Mouse (Mus musculus): ENCODE measurements around the gene Ssh1. TPM values are rescaled to one million over a fixed set of nuclear protein-coding genes. Genes with fewer than 3 reads are reported as not detected.
A peak's percentile ranks its signal among the peaks of the same experiment; 100 is the strongest.

Ssh1 gene
- total RNA-seq, 2 experiments from 2014 or later: 23.8 to 25.2 TPM

DNA sequence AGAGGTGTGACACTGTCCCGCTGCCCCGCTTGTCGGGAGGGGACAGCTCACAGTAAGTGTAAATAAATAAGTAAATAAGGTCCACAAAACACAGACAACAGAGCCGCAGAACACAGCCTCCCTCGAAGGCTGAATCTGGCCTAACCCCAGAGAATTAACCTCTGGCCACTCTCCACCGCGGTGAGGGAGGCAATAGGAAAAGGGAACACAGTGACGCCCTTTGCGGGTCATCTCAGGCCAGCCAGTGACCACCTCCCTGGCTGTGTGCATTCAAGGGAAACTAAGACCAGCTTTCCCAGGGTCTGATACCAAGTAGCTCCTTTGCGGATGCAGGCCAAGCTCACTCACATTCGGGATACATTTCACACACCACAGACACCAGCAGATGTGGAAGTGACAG, 25.3 kb downstream of the Ssh1 start:
- no peak for DNase-seq (ENCODE audit: low spot score in 2 of 2)

DNA sequence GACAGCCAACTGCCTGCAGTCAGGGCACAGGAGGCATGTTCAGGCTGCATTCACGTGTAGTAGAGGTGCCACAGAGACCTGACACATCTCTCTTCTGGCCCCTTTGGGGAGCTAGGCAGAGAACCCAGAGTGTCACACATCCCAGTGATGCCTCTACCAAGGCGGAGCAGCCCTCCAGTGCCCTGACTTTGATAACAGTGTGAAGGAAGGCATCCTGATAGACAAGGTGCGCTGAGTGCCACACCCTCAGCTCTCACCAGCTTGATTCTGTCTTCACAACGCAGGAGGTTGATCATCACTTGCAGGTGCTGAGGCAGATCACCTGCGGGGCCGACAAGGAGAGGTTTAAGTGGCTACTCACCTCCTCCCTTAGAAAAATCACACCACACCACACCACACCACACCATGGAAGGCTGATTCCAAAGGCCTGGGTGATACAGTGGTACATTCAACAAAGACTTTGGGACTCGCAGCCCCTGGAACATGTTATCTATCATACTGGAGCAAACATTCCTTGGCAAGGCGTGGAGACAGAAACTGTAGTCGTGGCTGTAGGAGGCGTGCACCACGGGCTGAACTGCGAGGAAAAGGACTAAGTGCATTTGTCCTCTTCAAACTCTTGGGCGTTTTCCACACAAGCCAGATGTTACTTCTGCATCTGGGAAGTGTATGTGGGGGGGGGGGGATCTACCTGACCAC, 27.1 kb downstream of the Ssh1 start:
- DNase-seq (ENCODE audit: low spot score in 2 of 2): no peak

DNA sequence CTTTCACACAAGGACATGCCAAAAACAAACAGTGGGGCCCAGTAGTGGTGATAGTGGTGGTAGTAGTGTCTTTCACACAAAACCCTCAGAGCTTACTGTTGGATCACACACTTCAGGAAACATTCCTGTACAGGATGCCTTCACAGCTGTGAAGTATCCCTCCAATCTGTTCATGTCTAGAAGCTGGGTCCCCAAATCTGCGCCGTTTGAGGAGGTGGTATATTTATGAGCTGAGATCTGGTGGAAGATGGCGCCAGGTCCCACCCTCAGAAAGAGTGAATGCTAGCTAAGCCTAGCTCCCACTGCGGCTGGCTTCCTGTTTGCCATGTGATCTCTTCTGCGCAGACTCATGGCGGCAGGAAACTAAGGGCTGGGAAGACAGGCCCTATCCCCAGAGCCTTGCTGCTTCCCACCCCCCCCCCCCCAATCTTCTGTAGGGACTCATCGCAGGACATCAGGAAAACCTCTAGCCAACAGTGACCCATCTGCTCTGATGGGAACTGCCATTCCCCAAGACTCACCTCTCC, 28.0 kb downstream of the Ssh1 start:
- peak in 1 of 2 experiments; percentile 46 for DNase-seq (ENCODE audit: low spot score in 2 of 2)

DNA sequence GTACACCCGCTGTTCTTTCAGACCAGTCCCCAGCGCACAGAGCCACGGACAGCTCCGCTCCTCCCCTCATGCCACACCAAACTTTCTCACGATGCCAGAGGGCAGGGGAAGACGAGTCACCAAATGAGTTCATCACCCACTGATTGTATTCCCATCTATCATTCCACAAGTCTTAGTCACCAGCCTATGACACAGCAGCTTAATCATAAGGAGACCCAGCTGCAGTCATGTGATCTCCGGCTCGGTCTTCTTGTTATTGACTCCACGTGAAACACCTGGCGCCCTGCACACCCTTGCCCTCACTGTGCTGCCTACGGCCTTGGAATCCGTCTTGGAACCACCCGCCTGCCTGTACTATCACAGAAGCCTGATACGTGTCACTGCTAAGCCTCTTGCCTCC, 28.7 kb downstream of the Ssh1 start:
- DNase-seq (ENCODE audit: low spot score in 2 of 2): no peak

DNA sequence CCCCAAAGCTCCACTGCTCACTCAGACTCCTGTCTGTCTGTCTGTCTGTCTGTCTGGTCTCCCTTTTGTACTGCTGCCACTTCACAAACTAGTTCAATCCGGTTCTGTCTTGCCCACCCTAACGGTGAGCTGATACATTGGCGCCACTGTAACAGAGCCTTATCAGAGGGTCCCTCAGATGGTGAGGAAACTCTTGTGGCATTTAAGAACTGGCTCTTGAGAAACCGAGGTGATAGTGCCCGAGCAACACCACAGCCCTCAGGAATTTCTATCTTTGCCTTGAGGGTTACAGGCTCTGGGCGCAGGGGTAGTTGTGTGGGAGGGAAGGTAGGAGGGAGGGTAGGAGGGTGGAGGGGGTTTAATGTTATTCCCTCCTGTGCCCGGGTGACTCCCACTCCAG, 31.9 kb downstream of the Ssh1 start:
- no peak for DNase-seq (ENCODE audit: low spot score in 2 of 2)

DNA sequence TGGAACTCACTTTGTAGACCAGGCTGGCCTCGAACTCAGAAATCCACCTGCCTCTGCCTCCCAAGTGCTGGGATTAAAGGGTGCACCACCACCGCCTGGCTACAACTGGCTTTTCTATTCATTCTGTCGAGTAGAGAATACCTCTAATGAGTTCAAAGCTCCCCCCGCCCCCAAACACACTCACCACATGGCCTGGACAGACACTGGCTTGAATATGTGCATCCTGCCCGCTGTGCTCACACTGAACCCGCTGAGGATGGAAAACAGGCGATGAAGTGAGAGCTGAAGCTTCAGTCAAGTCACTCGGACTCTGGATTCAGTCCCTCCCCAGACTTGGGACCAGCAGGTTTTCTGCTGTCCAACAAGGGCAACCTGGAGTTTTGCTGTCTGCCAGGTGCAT, 33.3 kb downstream of the Ssh1 start:
- no peak for DNase-seq (ENCODE audit: low spot score in 2 of 2)

DNA sequence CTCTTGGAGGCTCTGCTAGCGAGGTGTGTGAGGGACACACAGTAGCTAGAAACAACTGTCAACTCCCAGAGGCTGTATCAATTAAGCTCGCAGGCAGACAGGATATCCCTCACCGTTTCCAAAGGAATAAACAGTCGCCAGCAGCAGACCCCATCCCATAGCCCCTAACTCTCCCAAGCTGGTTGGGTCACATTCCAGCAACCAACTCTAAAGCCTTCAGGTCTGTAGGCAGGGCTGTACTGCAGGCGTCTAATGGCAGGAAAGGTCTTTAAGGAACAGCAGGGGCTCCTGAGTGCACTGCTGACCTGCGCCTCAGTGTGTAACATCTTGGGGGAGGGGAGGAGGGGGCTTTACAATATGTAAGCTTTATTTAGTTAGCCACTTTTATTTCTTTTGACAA, 34.7 kb downstream of the Ssh1 start:
- no peak for DNase-seq (ENCODE audit: low spot score in 2 of 2)

DNA sequence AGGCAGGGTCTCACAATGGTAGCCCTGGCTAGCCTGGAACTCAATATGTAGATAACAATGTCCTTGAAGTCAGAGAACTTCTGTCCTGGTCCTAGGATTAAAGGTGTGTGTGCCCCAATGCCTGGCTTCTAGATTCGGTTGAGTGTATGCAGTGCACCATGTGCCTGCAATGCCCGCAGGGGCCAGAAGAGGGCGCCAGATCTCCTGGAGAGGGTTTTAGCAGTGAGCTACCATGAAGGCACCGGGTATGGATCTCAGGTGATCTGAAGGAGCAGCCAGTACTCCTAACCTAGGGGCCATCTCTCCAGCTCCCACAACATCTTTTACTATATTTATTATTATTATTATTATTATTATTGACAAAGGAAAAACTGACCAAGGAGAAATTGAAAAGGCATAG, 37.2 kb downstream of the Ssh1 start:
- peak; percentile 72 to 78 for DNase-seq (ENCODE audit: low spot score in 2 of 2)

DNA sequence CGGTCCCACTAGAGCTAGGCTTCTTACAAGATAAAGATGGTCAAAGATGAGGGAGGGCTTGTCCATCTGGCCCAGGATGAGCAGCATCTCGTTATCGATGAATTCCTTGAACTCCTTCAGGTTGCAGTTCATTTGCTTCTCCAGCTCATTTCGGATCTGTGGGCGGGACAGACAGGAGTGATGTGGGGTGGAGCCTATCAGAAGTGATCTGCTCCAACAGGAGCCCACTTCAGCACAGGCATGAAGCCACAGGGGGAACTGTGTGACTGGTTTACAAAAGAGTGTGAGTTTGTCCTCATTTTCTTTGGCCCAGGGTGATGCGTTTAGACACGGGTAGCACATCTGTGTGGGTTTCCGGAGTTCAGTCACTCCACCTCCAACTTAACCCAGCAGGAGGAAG, 38.0 kb downstream of the Ssh1 start:
- DNase-seq (ENCODE audit: low spot score in 2 of 2): no peak

DNA sequence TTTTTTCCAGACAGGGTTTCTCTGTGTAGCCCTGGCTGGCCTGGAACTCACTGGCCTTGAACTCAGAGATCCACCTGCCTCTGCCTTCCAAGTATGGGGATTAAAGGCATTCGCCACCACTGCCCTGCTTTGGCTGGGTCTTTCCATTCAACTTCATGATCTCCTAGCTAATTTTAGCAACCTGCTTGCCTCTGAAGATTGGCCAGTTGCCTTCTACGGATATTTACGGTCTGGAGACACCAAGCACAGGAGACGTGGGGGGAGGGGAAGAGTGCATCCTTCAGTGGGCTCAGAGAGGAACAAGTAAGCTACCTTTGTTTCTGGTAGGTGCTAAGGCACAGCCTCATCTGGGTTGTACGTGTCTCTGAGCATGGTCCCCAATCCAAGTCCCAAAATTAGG, 38.4 kb downstream of the Ssh1 start:
- DNase-seq (ENCODE audit: low spot score in 2 of 2): no peak

DNA sequence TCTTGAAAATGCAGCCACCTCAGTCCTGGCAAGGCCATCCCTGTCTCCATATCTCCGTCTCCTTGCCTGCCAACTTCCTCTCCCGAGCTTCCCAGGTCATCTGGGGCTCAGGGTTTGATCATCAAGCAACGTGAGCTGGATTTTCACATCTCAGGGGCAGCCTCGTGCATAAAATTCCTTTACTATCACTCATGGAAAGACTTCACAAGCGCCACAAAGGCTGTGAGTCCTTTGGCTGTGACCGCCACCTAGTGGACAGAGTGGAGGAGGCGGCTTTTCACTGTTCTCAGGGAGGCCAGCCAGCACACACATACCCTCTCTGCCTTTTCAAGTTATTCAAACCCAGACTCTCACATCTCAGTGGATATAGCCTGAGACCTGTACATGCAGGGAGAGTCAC, 39.3 kb downstream of the Ssh1 start:
- DNase-seq (ENCODE audit: low spot score in 2 of 2): peak; percentile 85 to 87

DNA sequence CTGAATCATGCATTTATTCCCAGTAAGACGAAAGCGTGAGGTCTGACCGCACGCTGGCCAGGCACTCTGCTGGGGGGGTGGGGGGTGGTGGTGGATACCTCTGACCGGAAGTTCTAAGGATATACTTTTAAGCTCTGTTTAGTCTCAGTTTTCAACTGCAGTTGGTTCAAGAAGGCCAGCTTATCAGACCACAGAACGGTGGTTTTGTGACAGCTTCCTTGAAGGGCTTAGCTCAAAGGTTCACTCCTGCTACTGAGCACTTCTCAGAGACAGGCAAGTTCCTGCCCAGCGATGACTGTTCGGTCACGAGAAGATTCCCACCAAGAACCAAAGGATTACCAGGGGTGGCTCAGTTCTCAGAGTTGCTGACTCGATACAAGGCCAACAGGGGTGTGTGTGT, 41.2 kb downstream of the Ssh1 start:
- no peak for DNase-seq (ENCODE audit: low spot score in 2 of 2)

DNA sequence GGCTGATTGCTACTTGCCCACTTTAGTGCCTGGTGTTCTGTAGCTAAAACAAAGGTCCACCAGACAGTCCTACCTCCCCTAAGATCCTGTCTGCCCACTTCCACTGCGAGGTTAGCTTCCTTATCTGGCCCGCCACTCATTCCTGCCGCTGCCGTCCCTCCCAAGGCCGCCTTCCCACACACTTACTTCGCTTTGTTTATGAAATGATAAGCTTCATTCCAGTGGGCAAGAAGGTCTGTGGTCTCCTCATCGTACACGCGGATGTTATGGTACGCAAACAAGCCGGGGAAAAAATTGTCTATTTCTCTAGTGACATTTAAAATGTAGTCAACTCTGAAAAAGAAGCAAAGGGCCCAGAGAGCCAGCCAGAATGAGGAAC, 42.0 kb downstream of the Ssh1 start:
- no peak for DNase-seq (ENCODE audit: low spot score in 2 of 2)

DNA sequence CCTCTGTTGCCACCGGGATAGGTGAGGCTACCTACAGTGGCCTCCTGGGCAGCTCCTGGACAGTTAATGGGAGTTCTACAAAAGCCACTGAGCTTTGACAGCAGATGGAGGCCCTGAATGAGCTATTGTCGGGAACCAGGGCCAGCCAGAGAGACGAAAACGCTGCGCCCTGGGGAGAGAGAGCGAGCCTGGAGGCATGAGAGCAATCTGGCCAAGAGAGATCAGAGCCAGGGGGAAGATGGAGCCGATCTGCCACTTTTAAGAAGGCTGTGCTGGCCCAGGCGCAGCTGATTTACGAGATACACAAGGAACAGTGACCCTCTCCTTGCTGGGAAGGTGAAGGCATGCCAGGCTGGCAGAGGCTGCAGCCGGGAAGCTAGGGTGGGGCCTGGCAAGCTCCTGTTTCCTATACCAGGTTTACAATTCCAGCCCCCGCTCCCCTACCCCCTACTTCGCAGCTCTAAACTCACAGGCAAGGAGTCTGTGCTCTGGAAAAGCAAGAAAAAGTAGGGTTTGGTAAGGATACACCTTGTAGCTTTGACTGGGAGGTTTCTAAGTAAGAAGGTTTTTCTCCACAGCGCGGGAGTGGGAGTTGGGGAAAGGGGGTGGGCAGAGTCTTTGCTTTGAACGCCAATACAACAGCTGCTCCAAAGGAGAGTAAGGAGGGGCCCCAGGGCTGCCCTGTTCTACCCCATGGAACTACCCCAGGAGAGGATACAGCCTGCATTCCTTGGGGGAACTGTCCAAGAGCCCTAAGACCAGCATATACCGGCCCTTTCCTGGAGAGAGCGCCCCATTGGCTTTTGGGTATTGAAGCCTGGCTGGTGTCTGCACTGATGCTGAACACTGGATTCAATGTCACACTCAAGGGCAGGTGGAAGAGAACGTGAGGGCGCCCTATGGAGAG, 42.7 kb downstream of the Ssh1 start:
- DNase-seq (ENCODE audit: low spot score in 2 of 2): no peak

DNA sequence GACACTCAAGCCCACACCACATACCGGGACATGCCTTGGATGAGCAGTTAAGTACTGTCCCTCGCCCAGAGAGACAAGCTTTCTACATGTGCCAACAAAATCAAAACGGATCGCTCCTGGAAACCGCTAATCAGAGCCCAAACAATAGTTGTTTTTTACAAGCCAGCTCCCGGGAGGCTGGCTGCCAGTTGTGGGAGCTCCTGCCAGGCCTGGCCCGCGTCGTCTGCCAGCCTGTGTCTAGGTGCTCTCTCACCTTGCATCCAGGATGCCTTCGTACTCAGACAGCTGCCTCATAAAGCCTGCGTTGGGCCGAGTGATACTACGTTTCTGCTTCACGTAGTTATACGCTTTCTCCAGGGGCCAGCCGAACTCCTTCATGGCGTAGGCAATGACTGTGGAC, 43.6 kb downstream of the Ssh1 start:
- DNase-seq (ENCODE audit: low spot score in 2 of 2): peak; percentile 43 to 48

DNA sequence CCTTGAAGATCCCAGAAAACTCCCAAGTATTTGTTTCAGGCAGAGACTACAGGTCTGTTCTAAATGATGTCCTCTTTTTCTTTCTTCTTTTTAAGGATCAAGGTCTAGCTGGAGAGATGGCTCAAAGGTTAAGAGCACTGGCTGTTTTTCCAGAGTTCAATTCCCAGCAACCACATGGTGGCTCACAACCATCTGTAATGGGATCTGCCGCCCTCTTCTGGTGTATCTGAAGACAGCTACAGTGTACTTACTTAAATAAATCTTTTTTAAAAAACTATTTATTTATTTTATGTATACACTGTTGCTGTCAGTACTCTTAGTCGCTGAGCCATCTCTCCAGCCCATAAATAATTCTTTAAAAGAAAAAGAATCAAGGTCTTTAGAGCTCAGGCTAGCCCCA, 46.4 kb downstream of the Ssh1 start:
- no peak for DNase-seq (ENCODE audit: low spot score in 2 of 2)

DNA sequence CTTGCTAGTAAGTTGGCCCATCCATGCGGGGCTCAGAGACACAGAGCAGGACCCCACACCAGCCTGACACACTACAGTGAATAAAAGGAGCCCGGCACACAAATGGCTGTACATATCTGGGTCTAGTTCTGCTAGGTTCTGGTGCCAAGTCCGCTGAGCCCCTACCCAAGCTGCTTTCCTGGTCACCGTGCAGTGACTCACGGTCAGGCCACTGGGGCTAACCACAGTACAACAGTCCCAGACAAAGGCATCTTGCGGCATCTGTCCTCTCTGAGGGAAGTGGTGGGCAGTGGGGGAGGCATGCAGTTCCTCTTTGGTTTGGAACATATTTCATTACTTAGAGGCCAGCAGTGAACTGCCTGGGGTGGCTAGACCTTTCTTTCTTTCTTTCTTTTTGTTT, 48.6 kb downstream of the Ssh1 start:
- no peak for DNase-seq (ENCODE audit: low spot score in 2 of 2)

DNA sequence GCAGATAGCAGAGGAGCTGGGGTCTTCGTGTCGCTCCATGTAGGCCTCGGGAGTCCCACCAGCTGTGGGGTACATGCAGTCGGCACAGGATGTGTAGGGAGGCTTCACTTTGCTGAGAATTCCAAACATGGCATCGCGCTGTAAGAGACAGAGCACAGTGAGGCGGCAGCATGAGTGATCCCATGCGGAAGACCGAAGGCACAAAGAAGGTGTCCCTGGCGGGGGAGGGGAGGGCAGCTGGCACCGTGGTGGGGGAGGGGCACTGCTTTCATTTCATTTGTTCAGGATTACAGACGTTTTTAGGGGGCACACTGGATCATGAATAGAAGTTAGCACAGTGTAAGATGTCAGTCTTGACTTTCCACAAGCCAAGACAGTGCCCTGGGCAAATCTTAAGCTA, 50.4 kb downstream of the Ssh1 start:
- DNase-seq (ENCODE audit: low spot score in 2 of 2): no peak

DNA sequence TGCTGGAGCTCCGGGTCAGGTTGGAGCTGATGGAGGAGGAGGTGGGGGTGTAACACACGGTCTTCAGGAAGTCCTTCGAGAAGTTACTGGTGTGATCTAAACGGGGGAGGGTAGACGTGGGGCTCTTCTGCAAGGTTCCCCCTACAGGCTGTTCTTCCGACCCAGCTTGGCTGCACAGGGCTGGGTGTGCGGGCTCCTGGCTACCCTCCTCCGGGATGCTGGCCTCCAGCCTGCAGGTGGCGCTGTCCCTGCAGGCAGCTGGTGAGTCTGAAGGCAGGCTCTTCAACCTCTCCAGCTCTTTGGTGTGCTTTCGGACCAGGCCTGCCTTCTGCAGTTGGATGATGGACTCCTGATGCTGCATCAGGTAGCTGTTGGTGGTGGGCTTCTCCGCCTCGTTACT, 51.1 kb downstream of the Ssh1 start:
- DNase-seq (ENCODE audit: low spot score in 2 of 2): no peak

DNA sequence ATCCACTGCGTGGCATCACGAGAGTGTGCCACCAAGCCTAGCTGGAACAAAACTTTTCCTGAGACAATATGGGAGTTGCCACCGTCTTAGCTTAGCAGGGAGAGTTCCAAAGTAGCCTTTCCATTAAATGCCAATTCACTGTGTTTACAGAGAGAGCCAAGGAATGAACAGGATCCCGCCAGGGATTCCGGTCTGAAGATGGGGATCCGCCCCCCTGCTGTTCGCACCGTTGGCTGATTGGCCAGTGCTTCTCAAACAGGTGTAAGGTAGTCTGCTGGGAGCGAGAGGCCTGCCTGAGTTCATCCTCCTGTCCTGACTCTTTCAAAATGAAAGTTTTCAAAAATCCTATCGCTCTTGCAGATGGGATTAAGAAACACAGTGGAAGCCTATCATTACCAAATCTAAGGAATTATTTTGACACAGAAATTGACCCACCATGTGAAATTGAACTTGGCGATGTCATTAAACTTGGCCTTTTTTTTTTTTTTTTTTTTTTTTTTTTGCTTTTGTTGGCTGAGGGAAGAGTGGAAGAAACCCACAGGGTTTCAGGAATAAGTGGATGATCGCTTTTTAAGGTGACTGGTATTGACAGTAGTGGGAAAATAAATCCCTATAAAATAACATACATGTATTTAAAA, 54.3 kb downstream of the Ssh1 start:
- DNase-seq (ENCODE audit: low spot score in 2 of 2): no peak

DNA sequence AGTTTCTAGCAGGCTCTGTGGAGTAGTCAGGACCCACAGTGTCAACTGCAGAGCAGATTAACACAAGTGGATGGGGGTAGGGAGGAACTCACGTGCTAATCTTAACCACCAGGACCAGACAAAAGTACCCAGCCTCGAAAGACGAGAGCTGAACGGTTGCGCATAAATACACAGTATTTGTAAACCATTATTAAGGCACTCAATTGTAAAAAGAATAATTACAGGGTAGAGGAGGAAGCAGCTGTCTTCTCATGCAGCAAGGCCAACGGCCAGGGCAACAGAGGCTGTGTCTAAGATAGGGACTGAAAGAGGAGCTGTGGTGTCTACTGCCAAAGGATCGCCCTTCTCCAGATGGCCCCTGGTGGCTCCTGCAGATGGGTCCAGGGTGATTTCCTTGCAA, 56.0 kb downstream of the Ssh1 start:
- DNase-seq (ENCODE audit: low spot score in 2 of 2): no peak

DNA sequence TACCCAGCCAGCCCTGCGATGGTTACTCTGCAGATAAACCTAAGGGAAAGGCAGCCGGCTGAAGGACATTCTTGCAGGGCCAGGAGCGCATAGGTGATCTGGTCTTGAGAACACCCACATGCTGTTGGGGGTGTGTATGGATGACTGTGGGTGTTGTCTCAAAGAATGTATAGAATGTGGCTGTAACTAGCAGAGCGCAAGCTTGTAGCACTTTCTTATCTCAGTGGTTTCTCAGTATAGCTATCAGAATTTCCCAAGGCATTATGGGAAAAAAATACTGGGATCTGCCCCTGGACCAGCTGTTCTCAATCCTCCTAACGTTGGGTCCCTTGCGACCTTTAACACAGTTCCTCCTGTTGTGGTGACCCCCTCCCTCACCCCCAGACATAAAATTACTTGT, 59.8 kb downstream of the Ssh1 start:
- no peak for DNase-seq (ENCODE audit: low spot score in 2 of 2)
